Mouse (Mus musculus) limb, embryonic 14.5 days (tissue): ENCODE measurements at regions not wholly inside any gene's neighbourhood (a gene's known extent, or its start where the extent isn't known, plus 50 kb on each side); places are given as distances from the start of the nearest gene placed in this dataset.
A peak's percentile ranks its signal among the peaks of the same experiment; 100 is the strongest.

Experiments used
- ATAC-seq: fragments of 200-750 bp; cut with Nextera tagmentation; 2 replicates; pipeline ENCODE4 v1.8.0; 2017; ENCODE audit warnings: low read depth, moderate number of reproducible peaks, moderate TSS enrichment; ENCODE audit not compliant: low FRiP score
- DNase-seq: peaks from one replicate; pipeline ENCODE4 v3.0.0-alpha.2; 2015; ENCODE audit warnings: low spot score
- H3K27ac ChIP-seq: fragments of 300-500 bp; sonication (generic); replicated peaks from 2 replicates; pipeline ENCODE4 v1.5.1; 2014; ENCODE audit warnings: low read depth, mild to moderate bottlenecking, low read length, moderate library complexity, mixed read lengths
- H3K27me3 ChIP-seq: fragments of 300-500 bp; sonication (generic); 2 replicates; pipeline ENCODE4 v1.6.1; 2014; ENCODE audit warnings: low read length, mixed read lengths; ENCODE audit not compliant: control insufficient read depth, insufficient read depth
- H3K36me3 ChIP-seq: fragments of 300-500 bp; sonication (generic); 2 replicates; pipeline ENCODE4 v1.6.1; 2014; ENCODE audit warnings: mild to moderate bottlenecking, low read length, moderate library complexity, mixed read lengths; ENCODE audit not compliant: control insufficient read depth, insufficient read depth
- H3K4me1 ChIP-seq: fragments of 300-500 bp; sonication (generic); 2 replicates; pipeline ENCODE4 v1.6.1; 2014; ENCODE audit warnings: antibody characterized with exemption, low read length, mixed read lengths; ENCODE audit not compliant: control insufficient read depth, insufficient read depth
- H3K4me2 ChIP-seq: fragments of 300-500 bp; sonication (generic); replicated peaks from 2 replicates; pipeline ENCODE4 v1.6.1; 2014; ENCODE audit warnings: low read depth, mild to moderate bottlenecking, low read length, moderate library complexity; ENCODE audit not compliant: severe bottlenecking
- H3K4me3 ChIP-seq: fragments of 300-500 bp; sonication (generic); replicated peaks from 2 replicates; pipeline ENCODE4 v1.5.1; 2014; ENCODE audit warnings: low read length
- H3K9ac ChIP-seq: fragments of 300-500 bp; sonication (generic); 2 replicates; pipeline ENCODE4 v1.6.1; 2014; ENCODE audit warnings: mild to moderate bottlenecking, low read depth, low read length, moderate library complexity; ENCODE audit not compliant: severe bottlenecking
- H3K9me3 ChIP-seq: fragments of 300-500 bp; sonication (generic); 2 replicates; pipeline ENCODE4 v1.6.1; 2016; ENCODE audit warnings: low read length; ENCODE audit not compliant: control insufficient read depth
- POLR2A ChIP-seq: fragments of 200-500 bp; IDR thresholded peaks from 2 replicates; pipeline ENCODE4 v1.8.0; 2012; ENCODE audit warnings: inconsistent platforms, mild to moderate bottlenecking, moderate library complexity, borderline replicate concordance; ENCODE audit not compliant: insufficient read depth, insufficient read length; ENCODE audit errors: extremely low read depth
- WGBS: fragments of 180-500 bp; shearing (Covaris S2); extraction: QIAGEN DNeasy Blood & Tissue Kit; methylation state at CpG from one replicate; pipeline ENCODE4 v1.1.7; 2014; 5-methylcytosine and 5-hydroxymethylcytosine counted together

DNA sequence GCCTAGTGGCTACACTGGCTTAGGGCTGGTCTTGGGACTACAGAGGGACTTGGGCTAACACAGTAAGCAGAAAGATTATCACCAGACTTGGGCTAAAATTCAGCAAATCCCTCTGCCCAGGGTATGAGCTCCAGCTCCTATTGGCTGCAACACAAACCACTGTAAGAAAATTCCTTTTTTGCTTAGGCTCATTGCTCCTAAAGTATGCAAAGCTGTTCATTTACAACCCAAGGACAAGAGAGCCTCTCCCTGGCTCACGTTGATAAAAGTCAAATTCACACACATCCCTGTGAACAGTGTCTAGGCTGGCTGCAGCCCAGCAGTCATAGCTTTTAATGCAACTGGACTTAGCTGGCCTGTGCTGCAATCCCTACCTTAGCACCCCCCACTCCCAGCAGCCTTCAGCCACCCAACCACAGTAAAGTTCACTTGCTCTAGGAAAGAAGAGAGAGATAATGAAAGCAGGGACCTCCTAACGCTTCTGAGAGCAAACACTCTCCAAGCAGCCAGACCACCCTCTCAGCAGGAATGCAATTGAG, 247.6 kb downstream of the Tgfb2 start:
- Histone ChIP-seq H3K4me1 (peaks cover 12% of the 10 kb centered on the region), H3K4me2 (no peak overlapping the region), H3K9ac (no peak overlapping the region), H3K4me3 (no peak overlapping the region), H3K27me3 (no peaks in the 10 kb centered on the region), H3K9me3 (no peaks in the 10 kb centered on the region), H3K36me3 (no peaks in the 10 kb centered on the region), H3K27ac (no peak overlapping the region)
- 23% methylated on average over 2 of the region's 2 CpGs for WGBS
- DNase-seq = peak; percentile 24
- TF ChIP-seq POLR2A = no peak
- peak; percentile 71 for ATAC-seq

GRCm38 (mm10) chr1:186457098-186457497, 248.7 kb downstream of the Tgfb2 start:
- TF ChIP-seq POLR2A = no peak
- Histone ChIP-seq H3K4me3 (no peak overlapping the region), H3K4me1 (peaks cover 16% of the 10 kb centered on the region), H3K4me2 (no peak overlapping the region), H3K27ac (no peak overlapping the region), H3K9ac (no peak overlapping the region), H3K36me3 (no peaks in the 10 kb centered on the region), H3K27me3 (no peaks in the 10 kb centered on the region), H3K9me3 (no peaks in the 10 kb centered on the region)
- WGBS = 79% methylated on average over 8 of the region's 8 CpGs
- no peak for DNase-seq
- no peak for ATAC-seq

GRCm38 (mm10) chr1:186456131-186456530, 249.7 kb downstream of the Tgfb2 start:
- 97% methylated on average over 3 of the region's 3 CpGs for WGBS
- DNase-seq = no peak
- no peak for ATAC-seq

GRCm38 (mm10) chr1:186455177-186455660, 250.6 kb downstream of the Tgfb2 start:
- Histone ChIP-seq H3K27ac (no peak overlapping the region), H3K4me2 (no peak overlapping the region), H3K4me3 (no peak overlapping the region), H3K27me3 (no peaks in the 10 kb centered on the region), H3K36me3 (no peaks in the 10 kb centered on the region), H3K9me3 (no peaks in the 10 kb centered on the region), H3K9ac (no peak overlapping the region), H3K4me1 (peaks cover 20% of the 10 kb centered on the region)
- ATAC-seq (no peak), DNase-seq (no peak)
- TF ChIP-seq POLR2A = no peak
- 45% methylated on average over 7 of the region's 7 CpGs for WGBS

More at GRCm38 (mm10) chr1:186456131-186456530, 249.7 kb downstream of the Tgfb2 start:
- no peaks in the 10 kb centered on the region for H3K36me3 ChIP-seq
- H3K4me1 ChIP-seq = peaks cover 16% of the 10 kb centered on the region
- TF ChIP-seq POLR2A = no peak
- H3K4me3 ChIP-seq = no peak overlapping the region
- no peaks in the 10 kb centered on the region for H3K9me3 ChIP-seq
- no peak overlapping the region for H3K9ac ChIP-seq
- H3K27me3 ChIP-seq = no peaks in the 10 kb centered on the region
- H3K4me2 ChIP-seq = no peak overlapping the region
- no peak overlapping the region for H3K27ac ChIP-seq

DNA sequence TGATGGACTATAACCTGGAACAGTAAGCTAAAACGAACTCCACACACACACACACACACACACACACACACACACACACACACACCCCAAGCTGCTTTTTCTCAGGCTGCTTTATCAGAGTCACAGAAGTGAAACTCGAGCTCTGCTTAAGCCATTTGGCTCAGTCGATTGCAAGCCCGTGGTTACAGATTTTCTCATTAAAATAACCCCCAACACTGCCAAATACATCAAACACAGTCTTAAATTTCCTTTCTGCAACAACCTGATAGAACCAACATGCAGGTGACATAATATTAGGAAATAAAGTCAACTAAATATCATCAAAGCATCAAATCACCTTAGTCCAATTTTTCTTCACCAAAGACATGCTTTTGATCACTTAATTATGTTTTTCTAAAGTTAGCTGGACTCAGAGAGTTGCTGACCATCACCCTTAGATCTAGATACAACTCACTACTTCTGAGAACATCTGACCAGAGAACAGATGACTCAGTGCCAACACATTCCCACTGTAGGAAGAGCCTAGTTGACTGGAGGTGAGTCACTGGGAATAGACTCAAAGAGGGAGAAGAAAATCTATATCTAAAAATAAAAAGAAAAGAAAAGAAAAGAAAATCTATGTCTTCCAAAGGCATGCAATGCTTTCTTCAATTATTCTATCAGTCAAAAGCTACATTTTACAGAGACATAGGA, 251.2 kb downstream of the Tgfb2 start:
- DNase-seq (no peak), ATAC-seq (no peak)
- Histone ChIP-seq H3K4me1 (peaks cover 26% of the 10 kb centered on the region), H3K4me2 (no peak overlapping the region), H3K9ac (no peak overlapping the region), H3K27ac (no peak overlapping the region), H3K9me3 (no peaks in the 10 kb centered on the region), H3K27me3 (no peaks in the 10 kb centered on the region), H3K4me3 (no peak overlapping the region), H3K36me3 (no peaks in the 10 kb centered on the region)
- 28% methylated on average over 4 of the region's 4 CpGs for WGBS
- TF ChIP-seq POLR2A = no peak
